Mouse (Mus musculus): Measurements from ENCODE around the gene Sult3a1. TPM values are rescaled to one million over a fixed set of nuclear protein-coding genes. Genes with fewer than 3 reads are reported as not detected.

Sult3a1 gene
- not detected in 2 replicates for polyA plus RNA-seq (2012; rRNA removed)

GRCm38 (mm10) chr10:33857421-33857820 is at the start of gene Sult3a1:
Gene Sult3a1, plus strand, starts transcription at chr10:33857721.

GRCm38 (mm10) chr10:33904530-33905481 is 47.3 kb downstream of the Sult3a1 start, which contains the start of gene Rsph4a:
Gene Rsph4a, plus strand, starts transcription at chr10:33905111.

Other genes starting within 250 kb of the Sult3a1 start
- gene Clvs2, start 233.0 kb upstream of the Sult3a1 start, polyA plus RNA-seq (2012; rRNA removed), result 3.3 and 4.4 TPM in 2 replicates
- gene Sult3a2, start 71.0 kb upstream of the Sult3a1 start, polyA plus RNA-seq (2012; rRNA removed), result not detected in 2 replicates
- gene Rsph4a, start 47.4 kb downstream of the Sult3a1 start, polyA plus RNA-seq (2012; rRNA removed), result 0.15 and 0.30 TPM in 2 replicates
- gene Zup1, start 93.5 kb downstream of the Sult3a1 start, polyA plus RNA-seq (2012; rRNA removed), result 12.6 and 17.9 TPM in 2 replicates
- 99.2 and 166 TPM in 2 replicates for gene Rwdd1, start 161.9 kb downstream of the Sult3a1 start, polyA plus RNA-seq (2012; rRNA removed)
- not detected in 2 replicates for gene Trappc3l, start 179.9 kb downstream of the Sult3a1 start, polyA plus RNA-seq (2012; rRNA removed)
- gene Calhm4, start 186.6 kb downstream of the Sult3a1 start, polyA plus RNA-seq (2012; rRNA removed), result not detected in 2 replicates
- gene Calhm5, start 238.8 kb downstream of the Sult3a1 start, polyA plus RNA-seq (2012; rRNA removed), result 0.13 and 0.15 TPM in 2 replicates

Data from central nervous system, embryonic 11.5 days (tissue).